Mouse (Mus musculus) heart, postnatal 10 days (tissue): ENCODE measurements at regions not wholly inside any gene's neighbourhood (a gene's known extent, or its start where the extent isn't known, plus 50 kb on each side); places are given as distances from the start of the nearest gene placed in this dataset.

Experiments
- DNase-seq, 2 experiments: peaks; one replicate each; pipeline ENCODE4 v3.0.0; 2021
- intact Hi-C: fragments of 180-260 bp; cut with DNase I; formaldehyde crosslinking; loops from one replicate; pipeline ENCODE4 v1.15.1; 2025

DNA sequence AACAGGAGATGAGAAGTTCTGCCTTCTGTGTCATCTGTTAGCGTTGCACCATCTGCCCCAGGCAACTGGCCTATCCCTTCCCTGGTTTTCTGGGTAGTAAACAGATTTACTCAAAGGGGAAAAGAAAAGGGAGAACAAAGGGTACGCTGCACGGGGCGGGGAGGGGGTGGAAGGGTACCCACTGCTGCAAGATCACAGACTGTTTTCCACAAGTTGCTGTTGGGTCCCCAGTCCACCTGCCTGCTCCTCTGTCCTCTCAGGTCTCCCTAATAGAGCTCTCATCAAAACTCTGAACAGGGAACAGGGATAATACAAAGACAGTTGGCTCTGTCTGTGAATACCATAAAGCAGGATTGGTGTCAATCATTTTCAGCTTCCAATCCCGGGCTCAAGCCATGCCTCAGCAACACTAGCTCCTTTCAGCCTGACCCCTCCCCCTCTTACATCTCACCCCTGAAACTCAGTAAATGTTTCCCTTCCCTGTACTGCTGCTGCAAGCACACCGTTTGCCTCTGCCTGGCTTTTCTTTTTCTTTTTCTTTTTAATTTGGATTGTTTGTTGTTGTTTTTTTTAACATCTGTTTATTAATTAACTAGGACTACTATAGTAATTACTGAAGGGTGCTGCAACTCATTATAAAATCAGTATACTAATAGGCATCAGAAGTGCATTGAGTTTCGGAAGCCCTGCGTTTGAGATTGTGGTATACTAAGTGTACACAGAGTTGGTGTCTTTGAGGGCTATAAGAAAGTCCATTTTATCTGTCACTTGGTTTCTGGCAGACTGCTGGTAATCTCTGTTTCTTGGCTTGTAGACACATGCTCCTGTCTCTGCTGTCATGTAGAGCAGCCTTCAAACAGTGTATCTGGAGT lies 244.0 kb upstream of the Cited2 start:
- no peak for DNase-seq
- intact Hi-C loops: no loop called here

DNA sequence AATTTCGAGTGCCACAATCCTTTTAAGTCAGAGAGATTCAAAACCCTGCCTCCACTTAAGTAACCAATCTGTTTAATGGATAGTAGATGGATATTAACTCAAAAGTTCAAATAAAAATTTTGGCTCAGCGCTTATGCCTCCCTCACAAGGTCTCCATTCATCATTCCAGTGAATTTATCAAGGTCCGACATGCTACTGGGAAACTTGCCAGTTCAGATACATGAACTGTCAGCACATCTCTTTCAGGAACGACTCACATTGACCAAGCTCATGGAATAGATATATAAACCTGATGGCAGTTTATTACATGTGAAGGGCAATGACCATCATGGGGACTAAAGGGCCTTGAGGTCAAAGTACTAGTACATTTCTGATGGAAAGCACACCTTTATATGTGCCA lies 240.3 kb upstream of the Cited2 start:
- no peak for DNase-seq
- intact Hi-C loops: no loop called here

DNA sequence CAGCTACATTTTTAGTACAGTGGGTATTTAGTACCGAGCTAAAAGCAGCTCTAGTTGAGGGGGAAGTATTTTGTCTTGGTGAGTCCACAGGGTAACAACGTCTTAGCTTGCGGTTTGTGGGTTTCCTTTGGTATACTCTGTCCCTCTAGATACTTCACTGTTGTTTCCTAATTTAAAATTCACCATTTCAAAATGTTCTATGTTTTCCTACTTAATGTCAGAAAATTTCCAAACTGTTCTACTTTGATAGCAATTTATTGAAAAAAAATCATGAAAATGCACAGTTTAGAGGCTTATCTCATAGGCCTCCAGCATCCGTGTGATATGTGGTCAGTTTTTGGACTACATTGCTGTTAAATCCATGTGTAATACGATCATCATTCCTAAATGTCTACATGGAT lies 238.0 kb upstream of the Cited2 start:
- intact Hi-C loops: no loop called here
- no peak for DNase-seq

DNA sequence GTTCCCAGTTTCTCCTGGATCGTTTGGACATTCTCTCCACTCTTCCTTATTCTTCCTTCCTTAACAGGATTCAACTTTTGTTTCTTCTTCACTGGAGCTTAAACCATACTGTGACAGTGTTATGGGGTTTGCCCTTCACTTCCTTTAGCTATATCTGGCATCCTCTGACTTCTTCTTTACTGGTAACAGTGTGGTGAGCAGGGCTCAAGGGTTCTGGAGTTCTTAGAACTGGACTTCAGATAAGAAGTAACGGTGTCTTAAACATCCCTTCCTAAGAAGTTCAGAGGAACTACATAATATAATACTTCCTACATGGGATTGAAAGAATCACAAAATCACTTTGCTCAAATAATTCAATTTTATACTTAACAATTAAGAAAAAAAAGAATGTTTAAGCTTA lies 237.5 kb upstream of the Cited2 start:
- no peak for DNase-seq
- intact Hi-C loops: no loop called here

DNA sequence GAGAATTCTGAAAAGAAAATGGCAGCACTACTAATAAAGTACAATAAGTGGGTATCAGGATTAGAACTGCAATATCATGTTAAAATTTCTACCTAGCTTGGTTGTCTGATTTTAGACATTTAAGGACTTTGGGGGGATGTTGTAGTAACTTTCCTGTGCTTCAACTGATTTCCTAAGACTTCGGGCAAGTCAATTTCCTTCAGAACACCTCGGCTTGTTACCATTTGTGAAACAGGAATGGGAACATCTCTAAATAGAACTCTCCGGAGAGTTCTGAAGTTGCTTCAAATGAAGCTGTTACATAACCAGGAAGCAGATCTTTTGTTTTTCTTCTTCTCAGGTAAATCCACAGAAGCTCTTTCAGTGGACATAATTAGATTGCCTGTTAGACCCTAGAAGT lies 237.0 kb upstream of the Cited2 start:
- no peak for DNase-seq
- intact Hi-C loops: no loop called here

DNA sequence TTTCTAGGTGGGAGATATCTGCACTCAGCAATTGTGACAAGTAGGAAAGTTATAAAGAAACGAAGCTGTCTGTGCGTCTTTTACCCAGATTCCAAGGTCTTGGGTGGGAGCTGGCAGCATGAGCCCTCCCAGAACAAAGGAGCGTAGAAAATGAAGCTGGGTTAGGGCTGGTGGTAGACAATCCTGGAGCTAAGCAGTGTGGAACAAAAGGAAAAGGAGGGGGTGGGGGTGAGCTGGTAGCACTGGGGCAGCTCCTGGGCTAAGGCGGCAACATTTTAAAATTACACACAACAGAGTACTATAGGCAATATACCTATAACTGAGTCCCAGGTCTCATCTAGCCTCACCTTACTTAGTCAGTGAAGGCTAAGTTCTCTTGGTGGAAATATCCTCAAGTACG lies 235.6 kb upstream of the Cited2 start:
- no peak for DNase-seq
- intact Hi-C loops: no loop called here

DNA sequence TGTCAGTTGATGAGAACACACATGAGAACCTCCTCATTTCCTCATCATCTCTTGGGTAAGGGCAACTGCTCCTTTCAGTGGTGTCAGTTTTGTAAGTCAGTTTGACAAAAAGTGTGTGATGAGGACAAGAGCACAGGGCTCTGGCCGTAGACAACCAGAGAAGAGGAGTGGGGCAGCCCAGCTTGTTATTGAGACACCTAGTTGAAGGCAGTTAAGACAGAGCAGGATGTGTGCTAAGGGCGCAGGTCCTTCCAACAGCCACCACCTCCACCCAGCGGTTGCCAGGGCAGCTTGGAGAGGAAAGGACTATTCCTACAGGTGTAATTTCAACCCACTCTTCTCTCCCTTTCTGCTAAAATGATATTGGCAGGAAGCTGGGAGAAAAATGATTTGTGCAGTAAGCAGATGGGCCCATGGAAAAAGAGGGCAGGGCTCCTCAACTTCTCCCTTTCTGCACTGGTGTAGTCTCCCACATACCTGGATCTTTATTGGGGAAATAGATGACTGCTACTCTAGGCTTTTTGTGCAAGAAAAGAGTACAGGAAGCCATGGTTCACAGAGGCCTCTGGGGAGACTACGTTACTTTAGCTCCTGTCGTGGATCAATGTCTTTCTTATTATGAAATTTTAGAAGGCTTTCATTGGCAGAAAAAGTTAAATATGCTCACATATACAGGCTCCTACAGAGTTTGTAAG lies 231.3 kb upstream of the Cited2 start:
- intact Hi-C loops: no loop called here
- no peak for DNase-seq

DNA sequence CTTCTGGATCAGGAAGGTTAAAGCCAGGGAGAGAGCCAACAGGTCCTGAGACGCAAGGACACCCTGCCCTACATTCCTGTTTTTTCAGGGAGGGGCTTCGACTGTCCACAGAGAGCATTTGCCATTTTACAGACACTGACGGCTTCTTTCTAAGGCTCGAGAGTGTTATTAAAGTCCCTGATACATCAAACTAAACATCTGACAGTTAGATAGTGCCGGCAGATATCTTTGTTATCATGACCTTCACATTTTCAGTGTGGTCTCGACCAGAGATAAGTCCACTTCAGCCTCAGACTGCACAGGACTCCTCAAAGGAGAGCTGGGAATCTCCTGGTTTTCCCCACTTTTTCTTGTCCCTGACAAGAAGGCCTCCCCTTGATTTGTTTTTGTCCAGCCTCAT lies 229.9 kb upstream of the Cited2 start:
- DNase-seq: no peak
- intact Hi-C loops: no loop called here

DNA sequence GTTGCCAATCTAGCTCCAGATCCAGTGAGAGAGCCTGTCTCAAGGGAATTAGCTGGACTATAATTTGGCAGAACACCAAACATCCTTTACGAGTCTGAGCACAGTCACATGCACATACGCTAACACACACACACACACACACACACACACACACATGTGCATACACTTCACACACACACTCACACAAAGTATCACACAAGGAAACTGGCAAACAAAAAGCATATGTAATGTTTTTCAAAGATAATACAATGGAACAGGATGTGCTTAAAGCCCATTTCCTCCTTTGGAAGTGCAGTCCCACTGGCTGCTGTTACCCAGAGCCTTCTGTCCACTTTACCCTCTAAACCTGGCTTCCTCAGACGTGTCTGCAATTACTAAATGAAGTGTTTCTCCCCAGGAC lies 226.2 kb upstream of the Cited2 start:
- intact Hi-C loops: no loop called here
- no peak for DNase-seq

DNA sequence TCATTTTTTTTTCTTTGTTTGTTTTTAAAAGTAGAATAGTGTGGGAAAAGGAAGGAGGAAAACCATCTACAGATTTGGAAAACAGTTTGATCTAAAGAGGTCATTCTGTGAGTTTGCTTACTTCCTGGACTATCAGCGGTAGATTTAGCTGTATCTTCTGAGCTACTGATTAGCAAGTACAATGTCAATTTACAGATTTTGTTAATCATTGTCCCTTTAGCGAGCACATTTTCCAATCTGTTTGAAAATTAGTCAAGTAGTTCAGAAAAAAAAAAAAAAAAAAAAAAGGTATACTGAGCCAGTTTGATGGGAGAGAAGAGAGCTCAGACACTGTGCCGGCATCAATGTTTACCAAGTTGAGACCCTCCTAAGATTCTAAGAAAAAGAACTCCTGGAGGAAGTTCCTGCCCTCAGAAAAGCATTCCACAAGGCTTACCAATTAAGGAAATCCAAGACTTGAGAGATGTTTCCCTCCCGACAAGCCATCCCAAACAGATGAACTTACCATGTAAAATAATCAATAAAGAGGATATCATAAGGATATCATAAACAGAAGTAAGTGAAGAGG lies 212.3 kb upstream of the Cited2 start:
- no peak for DNase-seq
- intact Hi-C loops: no loop called here

DNA sequence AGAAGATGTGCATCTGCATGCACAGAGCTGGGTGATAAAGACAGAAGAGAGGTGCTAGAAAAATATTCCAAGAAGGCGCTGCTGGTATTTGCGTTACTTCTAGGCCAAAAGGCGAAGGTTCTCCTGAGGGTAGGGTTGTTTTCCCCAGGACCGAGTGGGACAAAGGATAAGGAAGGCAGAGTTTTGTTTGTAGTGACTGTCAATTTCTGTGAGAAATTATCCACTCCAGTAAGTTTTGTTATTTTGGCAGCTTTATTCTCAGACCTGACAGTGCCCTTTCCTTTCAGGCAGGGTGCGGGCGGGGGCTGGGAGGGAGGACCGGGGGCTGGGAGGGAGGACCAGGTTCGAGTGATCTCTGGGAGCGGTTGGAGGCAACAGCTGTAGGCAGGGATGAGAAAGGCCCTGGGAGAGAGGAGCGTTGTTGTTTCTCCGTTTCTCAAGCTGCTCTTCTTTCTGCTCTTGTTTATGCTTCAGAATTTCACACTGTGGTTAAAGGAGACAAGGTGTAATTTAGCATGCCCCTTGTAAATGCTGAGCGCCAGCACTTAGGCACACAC lies 211.2 kb upstream of the Cited2 start:
- intact Hi-C loops: no loop called here
- no peak for DNase-seq

DNA sequence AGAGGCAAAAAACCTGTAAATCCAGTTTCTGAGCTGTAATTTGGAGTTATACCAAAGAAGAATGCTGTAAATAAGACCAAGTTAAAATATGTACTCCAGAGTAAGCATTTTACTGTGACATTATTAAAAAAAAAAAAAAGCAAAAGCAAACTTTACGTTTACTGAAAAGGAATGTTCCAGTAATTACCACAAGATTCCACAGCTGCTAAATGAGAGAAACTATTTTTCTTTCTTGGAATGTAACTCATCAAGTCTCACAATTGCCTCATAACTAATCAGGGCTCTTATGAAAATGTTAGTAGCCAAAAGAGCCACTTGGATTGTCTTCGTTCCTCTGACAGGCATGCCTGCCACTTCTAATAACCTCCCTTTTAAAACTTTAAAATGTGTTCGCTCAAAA lies 210.5 kb upstream of the Cited2 start:
- intact Hi-C loops: no loop called here
- DNase-seq: no peak

DNA sequence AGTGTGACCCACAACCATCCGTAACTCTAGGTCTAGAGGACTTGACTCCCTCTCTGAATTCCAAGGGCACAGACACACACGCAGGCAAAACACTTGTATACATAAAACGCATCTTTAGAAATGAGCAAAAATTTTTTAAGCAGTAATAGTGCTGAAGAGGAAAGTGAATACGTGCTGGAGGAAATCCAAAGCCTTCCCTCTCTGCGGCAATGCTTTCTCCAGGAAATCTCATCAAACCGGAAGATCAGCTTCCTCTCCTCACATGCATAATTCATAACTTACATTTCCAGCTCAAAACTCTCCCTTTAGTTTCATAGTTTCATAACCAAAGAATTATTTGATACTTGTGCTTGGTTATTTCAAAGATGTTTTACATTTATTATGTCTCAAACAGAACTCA lies 209.3 kb upstream of the Cited2 start:
- no peak for DNase-seq
- intact Hi-C loops: no loop called here

DNA sequence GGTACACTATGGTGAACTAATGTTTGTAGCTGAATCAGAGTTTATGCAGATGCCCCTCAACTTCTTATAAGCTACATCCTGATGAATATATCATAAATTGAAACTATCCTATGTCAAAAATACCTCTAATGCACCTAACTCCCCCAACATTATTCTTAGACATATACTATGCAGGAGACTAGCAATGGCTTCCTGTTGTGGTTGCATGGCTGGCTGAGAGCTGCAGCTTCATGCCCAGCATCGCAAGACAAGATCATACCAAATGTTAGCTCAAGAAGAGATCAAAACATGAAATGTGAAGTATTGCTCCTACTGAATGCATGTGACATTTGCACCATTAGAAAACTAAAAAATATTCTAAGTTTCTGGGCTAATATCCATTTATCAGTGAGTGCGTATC lies 206.9 kb upstream of the Cited2 start:
- intact Hi-C loops: no loop called here
- no peak for DNase-seq

DNA sequence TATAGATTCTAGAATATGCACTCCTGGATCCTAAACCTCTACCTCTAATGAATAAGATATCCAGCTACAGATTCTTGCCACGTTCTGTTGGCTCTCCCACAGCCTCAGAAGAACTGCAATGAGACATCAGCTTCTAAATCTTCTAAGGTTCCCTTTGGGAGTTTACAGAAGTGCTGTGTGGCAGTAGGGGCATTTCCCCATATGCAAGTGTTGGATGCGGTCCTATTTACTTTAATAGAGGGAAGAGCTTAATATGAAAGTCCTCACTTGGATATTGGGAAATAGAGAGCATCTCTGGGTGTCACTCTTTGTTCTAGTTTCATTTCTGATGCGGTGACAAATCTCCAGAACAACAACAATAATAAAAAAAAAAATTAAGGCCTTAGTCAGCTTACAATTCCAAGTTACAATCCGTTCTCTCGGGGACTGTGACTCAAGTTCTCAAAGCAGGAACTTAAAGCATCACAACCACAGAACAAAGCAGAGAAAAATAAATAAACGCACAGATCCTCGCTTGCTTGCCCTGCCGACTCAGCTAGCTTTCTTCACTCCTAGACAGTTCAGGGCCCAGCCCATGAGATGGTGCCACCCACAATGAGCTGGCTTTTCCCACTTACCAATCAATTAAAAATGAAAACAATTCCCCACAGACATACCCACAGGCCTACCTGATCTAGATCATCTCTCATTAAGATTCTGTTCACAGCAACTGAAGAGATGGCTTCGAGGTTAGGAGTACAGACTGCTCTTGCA lies 204.4 kb upstream of the Cited2 start:
- DNase-seq: no peak

DNA sequence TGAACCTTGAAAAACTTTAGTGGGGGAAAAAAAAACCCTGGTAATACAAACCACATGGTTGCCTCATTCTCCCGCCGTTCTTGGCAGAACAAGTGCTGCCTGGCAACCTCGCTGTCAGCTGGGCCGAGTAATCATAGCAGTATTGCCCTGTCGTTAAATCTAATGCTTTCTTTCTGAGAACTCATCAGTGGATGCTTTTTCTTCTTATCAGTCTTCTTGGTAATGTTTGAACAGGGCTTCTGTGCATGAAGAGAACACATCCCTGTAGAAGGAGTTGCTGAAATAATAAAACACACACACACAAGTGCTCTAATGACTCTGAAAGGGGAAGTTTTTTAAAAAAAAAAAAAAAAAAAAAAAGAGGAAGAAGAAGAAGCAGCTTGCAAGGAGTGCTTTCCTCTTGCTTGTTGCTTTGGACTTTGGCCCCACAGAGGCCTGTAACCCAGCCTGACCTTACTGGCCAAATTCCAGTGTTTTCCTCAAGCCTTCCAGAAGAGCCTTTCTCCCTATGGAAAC lies 200.9 kb upstream of the Cited2 start:
- peak; percentile 54 to 62 for DNase-seq
- intact Hi-C loops: no loop called here

More for the DNA sequence above, 204.4 kb upstream of the Cited2 start:
- intact Hi-C loops: no loop called here

DNA sequence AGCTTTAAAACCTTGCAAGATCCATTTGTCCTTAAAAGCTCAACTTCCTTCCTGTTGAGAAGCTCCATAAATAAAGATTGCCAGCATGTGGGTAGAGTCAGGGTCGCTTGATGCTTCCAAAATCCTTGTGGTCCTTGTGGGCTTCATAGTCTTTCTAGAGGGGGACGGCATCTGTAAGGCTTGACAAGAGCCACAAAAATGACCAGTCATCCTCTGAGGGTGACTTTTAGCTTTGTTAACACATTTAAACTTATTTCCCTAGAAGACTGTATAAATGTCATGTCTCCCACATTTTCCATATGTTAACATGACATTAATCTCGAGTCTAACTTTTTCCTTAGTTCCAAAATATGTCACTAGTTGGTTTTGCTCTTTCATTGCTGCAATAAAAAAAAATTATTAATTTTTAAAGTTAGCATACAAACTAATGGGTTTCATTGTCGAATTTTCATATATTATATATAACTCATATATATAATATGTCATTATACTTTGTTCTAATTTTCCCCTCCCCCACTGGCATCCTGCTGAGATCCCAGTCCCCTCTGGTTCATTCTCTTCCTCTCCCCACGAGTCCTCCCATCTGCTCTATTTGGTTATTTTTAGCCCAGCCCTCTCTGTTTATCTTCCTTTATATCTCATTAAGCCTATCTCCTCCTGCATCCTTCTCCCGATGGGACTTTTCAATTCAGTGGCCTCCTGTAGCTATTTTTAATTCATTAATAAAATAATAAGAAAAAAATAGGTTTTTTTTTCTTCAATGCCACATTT lies 199.3 kb upstream of the Cited2 start:
- no peak for DNase-seq
- intact Hi-C loops: no loop called here

DNA sequence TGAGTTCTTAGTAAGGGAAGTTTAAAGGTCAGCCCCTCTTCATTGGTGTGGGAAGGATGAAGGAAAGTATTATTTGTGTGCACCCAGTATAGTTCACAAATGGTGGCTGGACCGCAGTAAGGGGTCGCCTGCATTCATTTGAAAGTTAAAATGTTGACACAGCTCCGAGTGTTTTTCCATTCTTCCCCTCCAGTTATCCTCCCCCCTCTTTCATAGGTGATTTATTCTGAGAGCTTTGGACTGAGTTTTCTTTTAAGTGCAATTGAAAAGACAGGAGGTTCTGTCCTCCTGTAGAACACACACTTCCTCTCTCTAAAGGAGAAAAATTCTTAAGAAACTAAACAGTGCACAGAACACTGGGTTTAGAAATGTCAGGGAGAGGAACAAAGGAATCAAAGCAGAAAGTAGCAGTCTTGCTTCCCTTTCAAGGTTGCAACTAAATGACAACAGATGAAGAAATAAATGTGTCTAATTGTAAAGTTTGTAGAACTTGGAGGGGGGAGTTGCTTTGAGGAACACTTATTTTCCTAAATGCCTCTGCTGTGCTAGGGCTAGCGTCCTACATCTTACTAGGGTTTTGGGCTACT lies 195.8 kb upstream of the Cited2 start:
- no peak for DNase-seq
- intact Hi-C loops: no loop called here

DNA sequence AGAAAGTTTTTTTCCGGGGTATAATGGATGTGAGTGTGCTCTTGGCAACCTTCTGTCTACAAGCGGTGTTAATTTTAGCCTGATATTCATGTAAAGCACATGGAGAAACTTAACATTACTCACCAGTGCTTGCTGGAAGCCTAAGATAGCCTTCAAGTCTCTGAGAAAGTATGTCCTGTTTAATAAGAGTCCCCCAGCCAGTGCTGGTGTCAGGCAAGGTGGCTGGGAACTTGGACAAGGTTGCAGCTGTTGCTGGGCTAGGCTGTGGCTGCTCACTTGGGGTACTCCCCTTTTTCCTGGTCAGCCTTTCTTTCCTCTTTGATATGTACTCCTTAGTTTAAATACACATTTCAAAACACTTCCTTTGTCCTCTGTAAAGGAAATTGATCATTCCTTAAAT lies 194.9 kb upstream of the Cited2 start:
- DNase-seq: peak; percentile 46 to 51

DNA sequence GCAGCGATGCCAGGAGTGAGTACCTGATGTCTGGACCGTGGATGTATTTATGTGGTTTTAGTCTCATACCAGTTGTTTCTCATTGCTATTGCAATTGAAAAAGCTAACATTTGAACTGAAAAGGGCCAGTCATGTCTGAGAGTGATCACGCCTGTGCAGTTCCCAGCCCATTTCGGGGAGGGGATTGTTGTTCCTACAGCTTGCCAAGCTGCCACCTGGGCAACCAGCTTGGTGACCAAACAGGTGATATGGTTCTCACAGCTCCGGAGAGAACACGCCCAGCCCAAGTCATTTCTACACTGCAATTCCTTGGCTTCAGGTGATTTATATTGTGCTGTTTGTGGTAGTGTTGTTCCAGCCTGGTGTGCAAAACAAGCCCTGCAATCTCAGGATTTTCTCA lies 194.2 kb upstream of the Cited2 start:
- no peak for DNase-seq
- intact Hi-C loops: no loop called here

More for the DNA sequence above, 194.9 kb upstream of the Cited2 start:
- intact Hi-C loops: no loop called here
